Mouse (Mus musculus) G1E (cell line): ENCODE data around the gene Anxa3.

Source experiments
- CTCF ChIP-seq: IDR thresholded peaks from 2 replicates; pipeline ENCODE4 v1.5.1; 2012; ENCODE audit warnings: low read depth, low read length, inconsistent platforms, mixed read lengths
- POLR2AphosphoS5 ChIP-seq: IDR thresholded peaks from 2 replicates; pipeline ENCODE4 v1.6.1; 2012; ENCODE audit warnings: low read depth, low read length, inconsistent platforms; ENCODE audit not compliant: insufficient replicate concordance
- TAL1 ChIP-seq: conservative IDR thresholded peaks from 2 replicates; pipeline ENCODE4 v1.6.1; 2012; ENCODE audit warnings: low read depth, low read length, inconsistent platforms, mixed read lengths

GRCm38 (mm10) chr5:96793953-96794635 is 955 bp downstream of the Anxa3 start:
- TF ChIP-seq TAL1 = no peak
- no peak for TF ChIP-seq CTCF
- no peak for TF ChIP-seq POLR2AphosphoS5
